Mouse (Mus musculus) cerebellum, adult 11 months (tissue): ENCODE results near the gene Fndc9.

Source experiments
- DNase-seq: peaks from one replicate; pipeline ENCODE4 v3.0.0; 2022

The Fndc9 gene

GRCm38 (mm10) chr11:46241150-46241673 is 5.9 kb downstream of the Fndc9 start:
- no peak for DNase-seq

- DNase-seq, result no peak
Measured at GRCm38 (mm10) chr11:46241985-46242384, 6.7 kb downstream of the Fndc9 start.

- DNase-seq, result no peak
Measured at GRCm38 (mm10) chr11:46244731-46245604, 9.6 kb downstream of the Fndc9 start.

DNA sequence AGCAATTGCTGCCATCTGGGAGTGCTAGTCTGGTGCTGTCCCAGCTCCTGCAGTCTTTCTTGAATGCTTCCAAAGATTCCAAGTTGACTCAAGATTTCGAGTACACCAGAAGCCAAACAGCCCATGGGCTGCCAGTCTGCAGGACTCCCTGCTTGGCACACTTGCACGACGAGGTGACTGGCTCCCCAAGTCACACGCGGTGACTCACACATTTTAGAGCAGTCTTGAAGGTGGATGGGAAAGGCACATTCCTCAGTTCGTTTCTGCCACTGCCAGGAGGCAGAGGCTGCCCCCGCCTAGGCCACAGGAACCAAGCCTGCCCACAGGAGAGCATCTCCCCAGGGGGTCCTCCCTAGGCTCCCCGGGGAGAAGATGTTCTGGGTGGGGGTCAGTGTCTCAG is 10.6 kb downstream of the Fndc9 start:
- no peak for DNase-seq

- no peak for DNase-seq
Measured at GRCm38 (mm10) chr11:46246393-46246792, 11.1 kb downstream of the Fndc9 start.

DNA sequence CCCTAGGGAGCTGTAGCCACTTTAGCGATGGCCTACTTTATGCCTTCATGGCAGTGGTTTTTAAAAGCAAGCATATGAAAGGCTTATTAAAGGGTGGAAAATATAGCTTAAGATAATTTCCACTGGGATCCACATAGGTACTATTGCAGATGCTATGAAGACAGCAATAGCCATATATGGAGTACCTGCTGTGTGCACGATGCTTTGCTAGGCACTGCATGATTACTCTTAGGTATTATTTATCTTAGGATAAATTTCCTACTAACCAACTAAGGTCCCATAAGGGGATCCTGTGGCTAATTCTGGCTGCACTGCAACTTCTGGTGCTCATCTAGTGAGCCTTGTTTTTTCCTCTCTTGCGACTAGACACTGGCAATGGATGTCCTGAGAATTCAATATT is 13.0 kb downstream of the Fndc9 start:
- no peak for DNase-seq

DNA sequence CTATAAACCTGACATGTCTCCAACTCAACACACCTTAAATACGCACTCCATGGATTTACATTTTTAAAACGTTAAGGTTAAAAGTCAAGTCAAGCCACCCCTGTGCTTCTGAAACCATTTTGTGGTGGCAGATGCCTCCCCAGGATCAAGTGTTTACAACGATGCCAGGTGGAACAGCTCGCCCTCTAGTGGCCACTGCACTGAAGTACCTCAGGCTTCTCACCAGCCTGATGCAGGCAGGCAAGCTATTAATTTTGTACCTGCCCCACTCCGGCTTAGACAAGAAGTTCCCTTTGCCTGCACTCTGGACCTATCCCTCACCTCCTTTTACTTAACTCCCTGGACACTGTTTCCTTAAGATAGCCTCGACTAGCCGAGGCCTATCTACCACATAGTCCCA is 16.7 kb downstream of the Fndc9 start:
- DNase-seq, result peak; percentile 66

GRCm38 (mm10) chr11:46255291-46255690 is 20.0 kb downstream of the Fndc9 start:
- DNase-seq, result no peak

DNA sequence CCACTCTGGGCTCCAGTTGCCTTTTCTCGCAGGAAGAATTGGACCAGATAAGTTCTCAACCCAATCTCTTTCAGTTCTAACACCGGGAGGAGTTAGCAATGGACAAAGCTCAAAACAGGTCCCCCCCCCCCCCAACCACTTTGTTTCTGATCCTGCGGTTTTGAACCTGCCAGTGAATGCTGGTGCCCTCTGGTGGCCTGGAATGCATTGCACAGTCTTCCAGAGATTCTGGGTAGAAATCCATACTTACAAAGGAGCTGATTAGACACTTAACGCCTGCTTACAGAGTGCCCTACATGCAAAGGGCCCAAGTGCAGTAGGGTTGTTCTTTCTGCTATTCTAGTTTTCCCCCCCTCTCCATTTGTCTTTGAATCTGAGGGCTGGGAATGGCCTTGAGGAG is 22.9 kb downstream of the Fndc9 start:
- DNase-seq, result no peak

DNA sequence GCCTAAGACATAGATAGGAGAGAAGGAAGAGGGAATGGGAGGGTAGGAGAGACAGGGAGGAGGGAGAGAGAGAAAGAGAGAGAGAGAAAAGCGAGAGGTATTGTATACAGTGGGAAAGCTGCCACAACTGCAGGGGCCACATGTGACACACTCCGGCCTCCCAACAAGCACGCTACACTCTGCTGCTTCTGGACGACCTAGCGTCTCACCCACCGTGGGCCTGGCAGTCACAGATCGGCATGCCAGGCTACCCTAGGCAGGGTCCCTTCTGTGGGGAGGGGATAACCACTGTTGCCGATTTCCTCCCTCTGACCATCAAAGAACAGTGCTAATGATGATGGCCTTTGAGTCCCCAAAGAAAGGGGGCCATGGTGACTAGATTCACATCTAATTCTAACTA is 23.4 kb downstream of the Fndc9 start:
- no peak for DNase-seq

- DNase-seq, result no peak
Measured at GRCm38 (mm10) chr11:46262854-46263253, 27.5 kb downstream of the Fndc9 start.

DNA sequence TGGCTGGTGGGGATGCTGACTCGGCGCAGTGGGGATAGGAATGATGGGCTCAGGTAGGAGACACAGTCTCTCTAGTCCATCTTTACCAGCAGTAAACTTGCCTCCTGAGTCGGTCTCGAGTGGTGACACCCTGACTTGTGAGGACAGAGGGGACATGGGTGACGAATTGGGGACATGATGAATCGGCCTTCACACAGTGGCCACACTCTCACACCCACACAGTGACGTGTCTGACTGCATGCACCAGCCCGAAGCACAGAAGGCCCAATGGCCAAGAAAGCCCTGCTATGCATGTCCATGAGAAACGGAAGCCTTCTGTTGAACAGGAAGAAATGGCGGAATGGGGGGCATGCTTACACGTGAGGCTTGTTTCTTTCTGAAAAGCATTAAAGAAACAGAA is 28.0 kb downstream of the Fndc9 start:
- DNase-seq, result no peak

GRCm38 (mm10) chr11:46264584-46264983 is 29.3 kb downstream of the Fndc9 start:
- no peak for DNase-seq

- DNase-seq, result no peak
Measured at GRCm38 (mm10) chr11:46265031-46265786, 29.9 kb downstream of the Fndc9 start.

DNA sequence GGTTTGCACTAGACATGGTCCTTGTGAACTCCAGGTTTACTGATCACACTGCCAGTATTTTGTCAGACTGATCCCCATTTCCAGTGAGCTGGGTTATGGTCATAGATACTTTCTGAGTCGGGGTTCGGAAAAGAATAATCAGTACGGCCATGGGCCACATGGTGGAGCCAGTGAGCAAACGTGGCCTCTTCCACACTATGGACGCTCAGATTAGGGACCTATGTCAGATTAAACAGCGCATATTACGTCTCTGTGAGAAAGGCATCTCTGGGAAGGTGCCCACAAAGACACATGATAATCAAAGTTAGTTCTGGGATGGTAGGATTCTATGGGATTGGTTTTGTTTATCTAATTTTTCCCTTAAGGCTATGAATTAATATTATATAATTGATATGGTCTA is 33.7 kb downstream of the Fndc9 start:
- peak; percentile 64 for DNase-seq

DNA sequence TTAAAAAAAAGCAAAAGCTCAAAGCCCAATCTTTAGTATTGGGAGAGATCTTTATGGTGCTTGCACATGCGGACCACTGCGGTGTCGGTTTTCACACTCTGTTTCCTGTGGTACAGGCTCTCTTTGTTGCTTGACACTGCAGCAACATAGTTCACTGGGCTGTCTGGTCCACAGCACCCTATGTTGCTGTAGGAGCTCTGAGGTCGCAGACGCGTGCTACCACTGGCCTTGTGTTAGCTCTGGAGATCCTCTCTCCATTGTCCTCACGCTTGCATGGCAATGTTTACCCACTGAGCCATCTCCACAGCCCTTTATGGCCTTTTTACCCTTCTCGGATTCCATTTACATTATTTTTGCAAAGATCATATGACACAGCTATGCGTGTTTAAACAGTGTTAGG is 34.1 kb downstream of the Fndc9 start:
- DNase-seq, result no peak

DNA sequence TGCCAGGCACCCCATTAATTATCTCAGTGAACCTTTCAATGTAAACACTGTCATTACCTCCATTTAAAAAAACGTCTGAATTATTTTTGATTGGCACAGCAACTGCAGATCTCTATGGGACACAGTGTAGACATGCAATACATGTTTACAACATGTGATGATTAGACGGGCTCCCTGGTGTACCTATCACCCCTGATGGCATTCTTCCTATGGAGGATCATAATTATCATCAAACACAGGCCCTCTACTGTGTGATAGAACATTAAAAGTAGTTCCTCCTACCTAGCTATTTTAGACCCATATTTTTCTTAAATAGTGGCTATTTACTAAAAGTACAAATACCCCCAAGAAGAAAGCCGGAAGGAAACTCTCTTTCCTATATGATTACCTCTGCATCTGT is 34.6 kb downstream of the Fndc9 start:
- DNase-seq, result no peak

DNA sequence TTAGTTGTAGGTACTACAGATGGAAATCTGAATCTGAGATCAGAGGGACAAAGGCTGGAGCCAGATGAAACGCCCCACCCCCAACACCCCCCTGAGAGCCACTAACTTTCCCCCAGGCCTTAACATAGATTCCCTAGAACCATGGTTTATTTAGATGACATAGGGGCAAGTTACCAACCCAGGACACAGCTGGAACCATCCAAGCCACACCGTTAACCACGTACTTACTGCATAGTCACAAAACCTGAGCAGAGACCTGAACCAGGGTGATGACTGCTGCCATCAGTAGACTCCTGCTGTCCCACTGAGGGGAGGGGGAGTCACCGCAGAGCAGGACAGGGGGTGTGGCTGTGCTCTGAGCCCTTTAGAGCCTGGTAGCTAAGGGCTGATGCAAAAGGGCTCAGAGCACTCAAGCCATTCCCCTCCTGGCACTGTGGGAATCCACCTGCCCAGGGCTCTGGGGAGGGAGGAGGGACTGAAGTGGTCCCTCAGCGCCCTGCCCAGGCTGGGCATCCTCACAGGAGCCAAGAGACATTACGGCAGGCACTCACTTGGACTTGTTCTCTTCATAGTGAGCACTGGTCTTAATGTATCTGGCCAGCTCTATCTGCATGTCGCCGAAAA is 36.8 kb downstream of the Fndc9 start:
- no peak for DNase-seq

- no peak for DNase-seq
Measured at GRCm38 (mm10) chr11:46273969-46274368, 38.6 kb downstream of the Fndc9 start.

GRCm38 (mm10) chr11:46275302-46275701 is 40.0 kb downstream of the Fndc9 start:
- peak; percentile 71 for DNase-seq

- DNase-seq, result no peak
Measured at GRCm38 (mm10) chr11:46276168-46276567, 40.8 kb downstream of the Fndc9 start.

- DNase-seq, result no peak
Measured at GRCm38 (mm10) chr11:46276778-46277177, 41.4 kb downstream of the Fndc9 start.

DNA sequence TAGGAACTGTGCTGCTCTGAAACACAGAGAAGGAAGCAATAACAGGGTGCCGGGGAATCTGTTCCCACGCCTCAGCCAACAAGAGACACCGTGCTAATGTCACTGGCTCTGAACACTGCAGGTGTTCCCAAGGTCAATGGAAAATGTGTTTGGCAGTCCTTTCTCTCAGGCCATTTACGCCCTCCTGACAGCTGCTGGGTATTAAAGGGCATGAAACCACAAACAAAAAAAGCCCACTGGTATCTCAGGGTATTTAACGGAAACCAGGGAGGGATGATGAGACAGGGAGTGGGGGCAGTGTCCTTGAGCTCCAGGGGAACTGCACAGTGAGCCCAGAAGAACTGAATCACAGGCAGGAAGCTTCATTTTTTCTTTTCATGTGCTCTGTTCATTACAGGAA is 42.8 kb downstream of the Fndc9 start:
- DNase-seq, result no peak

DNA sequence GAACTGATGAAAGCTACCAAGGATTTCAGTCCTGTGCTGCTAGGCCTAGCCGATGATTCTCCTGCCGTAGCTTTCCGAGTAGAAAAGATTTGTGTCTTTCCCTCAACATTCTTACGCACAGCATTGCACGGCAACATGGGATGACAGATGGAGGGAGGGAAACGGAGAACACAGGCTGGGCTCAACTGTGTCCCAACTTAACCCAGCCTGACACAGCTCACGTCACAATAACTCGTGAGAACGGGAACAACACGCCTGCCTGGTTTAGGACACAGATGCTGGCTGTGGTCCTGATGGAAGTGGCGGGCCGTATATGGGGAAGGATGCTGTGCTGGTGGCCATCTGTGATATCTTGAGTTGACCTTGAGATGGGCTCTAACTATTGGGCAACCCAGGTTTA is 43.4 kb downstream of the Fndc9 start:
- no peak for DNase-seq
